Mouse (Mus musculus) cerebellum, postnatal 25 days (tissue): Measurements from ENCODE around the gene Nmb.
A peak's percentile ranks its signal among the peaks of the same experiment; 100 is the strongest.
"Not testable (repeated sequence)": the region's sequence is repeated elsewhere in the genome, so short reads cannot be mapped to it uniquely, and the experiment has no call there.

Experiments
- DNase-seq, 2 experiments: peaks; one replicate each; pipeline ENCODE4 v3.0.0; 2021; ENCODE audit warnings: mixed read lengths in 2 of 2

Nmb gene

DNA sequence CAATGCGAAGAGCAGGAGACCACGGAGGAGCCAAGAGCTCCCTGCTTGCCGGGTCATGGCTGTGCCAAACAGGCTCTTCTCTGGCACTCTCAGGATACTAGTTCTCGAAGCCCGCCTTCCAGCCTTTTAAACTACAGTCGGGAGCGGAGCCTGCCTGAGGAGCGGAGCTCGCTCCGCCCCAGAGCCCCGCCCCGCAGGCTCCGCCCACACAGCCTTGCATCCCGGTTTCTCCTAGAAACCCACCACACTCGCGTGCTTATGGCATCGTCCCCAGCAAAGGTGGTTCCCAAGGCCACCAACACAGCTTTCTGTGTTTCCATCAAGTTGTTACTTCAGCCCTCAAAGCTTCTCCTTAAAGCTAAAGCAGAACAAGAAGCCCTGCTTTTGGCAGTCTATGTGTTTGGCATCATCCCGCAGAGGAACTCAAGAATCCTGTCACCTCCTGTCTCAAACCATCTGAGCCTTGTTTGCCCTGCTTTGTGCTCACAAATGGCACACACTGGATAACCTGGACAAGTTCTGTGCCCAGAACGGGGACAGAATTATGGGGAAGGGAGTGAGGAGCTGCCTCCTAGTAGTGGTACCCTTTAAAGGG is at the start of gene Nmb:
TSS of gene Nmb (minus strand) at position 156 of the 595 bp plus-strand sequence.
- peak; percentile 70 to 79 for DNase-seq

DNA sequence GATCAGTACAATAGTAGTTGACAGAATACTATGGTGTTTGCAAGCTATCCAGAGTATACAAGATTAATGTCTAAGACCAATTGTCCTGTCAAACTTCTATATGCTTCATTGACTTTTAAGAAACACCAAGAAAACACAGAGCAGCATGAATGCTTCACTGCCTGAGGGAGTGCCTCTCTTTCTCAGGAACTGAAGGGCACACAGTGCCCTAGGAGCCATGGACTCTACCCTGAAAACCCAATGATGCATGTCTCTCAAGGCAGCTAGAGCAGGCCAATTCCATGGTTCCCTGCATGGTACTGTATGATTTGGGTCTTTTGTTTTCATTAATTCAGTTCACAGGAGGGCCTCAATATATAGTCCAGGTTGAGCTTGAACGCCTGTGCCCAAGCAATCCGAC is 49.4 kb upstream of the Nmb start:
- no peak for DNase-seq

DNA sequence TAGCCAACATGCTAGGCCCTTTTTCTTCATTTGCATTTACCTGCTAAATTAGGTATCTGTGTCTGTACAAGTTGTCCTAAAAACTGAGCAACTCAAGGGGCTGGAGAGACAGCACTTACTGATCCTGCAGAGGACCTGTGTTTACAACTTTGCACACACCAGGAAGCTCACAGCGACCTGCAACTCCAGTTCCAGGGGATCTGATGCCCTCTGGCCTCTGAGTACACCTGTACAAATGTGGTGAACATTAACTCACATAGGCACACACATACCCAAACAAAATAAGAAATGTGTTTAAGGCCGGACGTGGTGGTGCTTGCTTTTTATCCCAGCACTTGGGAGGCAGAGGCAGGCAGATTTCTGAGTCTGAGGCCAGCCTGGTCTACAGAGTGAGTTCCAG is 47.3 kb upstream of the Nmb start:
- no peak for DNase-seq

DNA sequence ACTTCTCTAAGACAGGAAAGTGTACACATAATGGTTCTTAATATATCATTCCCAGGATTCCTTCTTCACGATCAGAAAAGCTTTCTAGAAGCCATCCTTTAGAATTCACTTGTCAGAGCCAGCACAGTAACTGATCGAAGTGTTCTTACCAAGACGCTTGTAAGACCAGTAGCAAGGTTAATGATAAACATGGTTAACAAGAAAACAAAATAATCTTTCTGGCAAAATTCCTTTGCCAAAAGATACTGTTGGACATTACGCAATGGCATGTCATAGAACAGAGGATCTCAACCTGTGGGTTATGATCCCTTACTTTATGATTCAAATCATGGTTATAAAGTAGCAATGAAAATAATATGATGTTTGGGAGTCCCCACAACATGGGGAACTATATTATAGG is 46.6 kb upstream of the Nmb start:
- DNase-seq: no peak

DNA sequence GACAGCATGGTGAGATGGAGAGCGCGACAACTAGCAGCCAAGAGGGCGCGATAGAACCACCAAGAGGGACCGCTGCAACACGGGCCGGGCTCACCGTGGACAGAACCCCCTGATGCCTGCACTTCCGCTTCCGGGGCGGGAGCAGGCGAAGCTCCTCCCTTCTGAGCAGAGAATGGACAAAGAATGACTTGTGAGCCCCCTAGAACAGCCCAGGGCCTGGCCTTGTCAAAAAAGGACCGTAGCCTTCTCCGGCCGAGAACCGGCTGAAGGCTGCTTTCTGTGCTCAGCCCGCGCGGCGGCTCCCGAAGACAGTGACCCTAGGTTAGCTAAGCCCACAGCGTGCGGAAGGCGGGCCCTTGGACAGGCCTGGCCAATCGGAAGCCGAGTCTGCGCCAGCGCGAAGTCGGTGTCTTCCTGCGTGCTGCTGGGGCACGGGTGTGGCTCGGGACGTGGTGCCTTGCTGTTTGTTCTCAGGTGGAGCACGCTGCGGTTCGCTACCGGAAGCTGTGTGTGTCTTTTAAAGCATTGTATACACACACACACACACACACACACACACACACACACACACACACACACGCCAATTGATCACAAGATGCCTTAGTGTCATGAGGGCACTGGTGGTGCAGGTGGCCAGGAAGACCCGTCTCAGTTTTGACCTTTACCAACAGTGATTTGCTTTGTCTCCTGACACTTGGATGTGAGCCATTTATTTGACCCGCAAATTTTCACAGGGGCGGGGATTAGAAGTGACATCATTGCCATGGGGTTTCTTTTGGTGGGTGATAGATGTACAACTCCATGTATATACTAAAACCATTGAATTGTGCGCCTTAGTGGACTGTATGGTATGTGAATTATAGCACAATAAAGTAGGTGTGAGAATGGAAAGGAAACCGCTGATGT is 42.8 kb upstream of the Nmb start, which contains the start of gene Sec11a:
TSS of gene Sec11a (minus strand) at position 336 of the 906 bp plus-strand sequence.
- peak; percentile 97 to 98 for DNase-seq

DNA sequence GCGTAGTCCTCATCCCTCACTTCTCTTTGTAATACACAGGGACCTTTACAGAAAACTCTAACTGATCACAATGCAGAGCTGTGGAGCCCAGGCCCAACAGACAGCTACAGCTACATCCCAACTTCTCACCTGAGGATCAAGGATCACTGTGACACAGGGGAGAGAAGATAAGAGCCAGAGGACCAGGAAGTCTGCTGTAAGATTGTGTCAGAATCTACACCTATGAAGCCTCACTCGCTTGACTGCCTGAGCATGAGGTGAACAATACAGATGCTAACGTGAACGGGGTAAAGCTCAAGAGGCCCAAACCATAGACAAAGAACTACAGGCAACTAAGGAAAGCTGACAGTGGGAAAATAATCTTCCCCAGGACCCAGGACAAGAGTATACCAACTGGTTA is 34.9 kb upstream of the Nmb start:
- no peak for DNase-seq

DNA sequence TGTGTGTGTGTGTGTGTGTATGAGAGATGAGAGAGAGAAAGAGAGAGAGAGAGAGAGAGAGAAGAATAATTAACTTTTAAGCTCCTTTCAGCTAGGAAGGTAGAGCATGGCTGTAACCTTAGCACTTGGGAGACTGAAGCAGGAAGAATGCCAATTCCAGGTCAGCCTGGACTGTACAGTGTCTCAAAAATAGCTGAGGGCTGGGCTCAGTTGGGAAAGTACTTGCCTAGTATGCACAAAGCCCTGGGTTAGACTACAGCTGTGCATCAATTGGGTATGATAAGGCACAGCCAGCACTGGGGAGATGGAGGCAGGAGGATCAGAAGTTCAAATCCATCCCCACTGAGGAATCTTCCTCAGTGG is 32.4 kb upstream of the Nmb start:
- not testable (repeated sequence) for DNase-seq

DNA sequence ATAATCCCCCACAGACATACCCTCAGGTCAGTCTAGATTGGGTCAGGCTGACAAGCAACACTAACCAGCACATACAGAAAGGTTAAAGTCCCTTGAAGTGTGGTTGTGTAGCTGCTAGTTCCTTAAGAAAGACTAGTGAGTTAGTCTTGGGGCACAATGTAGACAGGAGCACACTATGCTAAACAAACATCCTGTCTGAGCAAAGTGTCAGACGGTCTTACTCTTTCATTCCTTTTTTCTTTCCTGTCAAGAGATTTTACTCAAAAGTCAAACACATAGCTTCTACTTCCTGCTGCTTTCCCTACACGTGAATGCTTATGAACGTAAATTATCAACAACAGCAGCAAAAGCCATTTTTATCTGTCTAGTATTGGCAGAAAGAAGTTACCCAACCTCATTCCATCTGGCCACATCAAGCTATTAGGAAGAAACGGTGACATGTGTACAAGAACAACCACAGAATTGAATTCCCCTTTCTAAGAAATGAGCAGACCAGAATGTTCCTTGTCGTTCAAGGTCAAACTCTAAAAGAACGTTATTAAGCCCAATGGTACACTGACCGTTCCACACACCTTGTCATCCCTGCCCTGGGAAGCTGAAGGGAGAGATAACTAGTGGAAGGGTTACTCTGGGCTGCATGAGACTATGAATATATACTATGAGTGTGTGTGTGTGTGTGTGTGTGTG is 31.9 kb upstream of the Nmb start:
- DNase-seq: not testable (repeated sequence)

DNA sequence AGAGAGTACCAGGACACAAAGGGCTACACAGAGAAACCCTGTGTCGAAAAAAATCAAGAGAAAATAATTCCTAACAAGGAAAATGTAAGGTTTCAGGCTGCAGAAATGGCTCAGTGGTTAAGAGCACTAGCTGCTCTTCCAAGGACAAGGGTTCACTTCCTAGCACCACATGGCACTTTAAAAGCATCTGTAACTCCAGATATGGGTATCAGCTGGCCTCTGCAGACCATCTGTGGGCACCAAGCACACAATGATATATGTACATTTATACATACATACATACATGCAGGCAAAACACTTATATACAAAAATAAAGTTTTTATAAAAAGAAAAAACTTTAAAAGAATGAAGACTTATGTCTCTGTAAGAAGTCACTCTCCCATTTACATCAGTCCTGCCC is 31.0 kb upstream of the Nmb start:
- DNase-seq: no peak

DNA sequence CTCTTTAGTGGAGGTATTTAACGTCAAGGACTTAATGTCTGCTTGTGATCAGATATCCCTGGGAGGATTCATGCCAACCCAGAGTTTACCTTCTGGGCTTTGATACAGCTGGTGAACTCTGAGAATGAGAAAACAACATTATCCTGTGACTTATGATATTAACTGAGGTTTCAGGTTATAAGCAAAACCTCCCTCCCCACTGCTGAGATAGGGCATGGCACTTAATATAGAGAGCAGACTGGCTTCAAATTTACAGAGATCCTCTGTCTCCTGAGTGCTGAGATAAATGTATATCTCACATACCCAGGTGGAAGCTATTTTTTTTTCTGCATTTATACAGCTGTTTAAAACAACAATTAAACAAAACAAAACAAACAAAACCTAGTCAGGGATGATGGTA is 27.9 kb upstream of the Nmb start:
- no peak for DNase-seq

DNA sequence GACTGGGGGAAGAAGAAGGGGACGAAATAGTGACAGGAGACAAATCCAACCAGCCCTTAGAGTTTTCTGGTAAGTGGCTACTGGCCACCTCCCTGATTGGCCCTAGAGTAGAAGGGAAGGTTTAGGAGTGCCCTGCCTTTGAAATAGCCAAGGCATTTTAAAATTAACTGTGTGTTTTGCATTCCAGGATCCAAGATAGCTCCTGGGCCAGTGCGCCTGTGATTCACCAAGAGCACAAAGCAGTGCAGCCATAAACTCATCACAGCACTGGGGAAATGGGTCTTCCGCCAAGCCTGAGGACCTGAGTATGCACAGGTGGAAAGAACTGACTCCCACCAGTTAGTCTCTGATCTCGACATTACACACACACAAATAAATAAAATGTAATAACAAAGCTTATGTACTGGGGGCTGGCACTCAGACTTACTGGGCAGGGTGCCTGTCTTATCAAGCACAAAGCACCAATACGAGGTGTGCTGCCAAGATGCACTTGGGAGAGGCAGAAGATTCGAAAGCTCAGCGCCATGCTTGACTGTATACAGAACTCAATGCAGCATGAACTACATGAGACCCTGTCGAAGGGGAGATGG is 26.8 kb upstream of the Nmb start:
- peak; percentile 11 to 12 for DNase-seq

DNA sequence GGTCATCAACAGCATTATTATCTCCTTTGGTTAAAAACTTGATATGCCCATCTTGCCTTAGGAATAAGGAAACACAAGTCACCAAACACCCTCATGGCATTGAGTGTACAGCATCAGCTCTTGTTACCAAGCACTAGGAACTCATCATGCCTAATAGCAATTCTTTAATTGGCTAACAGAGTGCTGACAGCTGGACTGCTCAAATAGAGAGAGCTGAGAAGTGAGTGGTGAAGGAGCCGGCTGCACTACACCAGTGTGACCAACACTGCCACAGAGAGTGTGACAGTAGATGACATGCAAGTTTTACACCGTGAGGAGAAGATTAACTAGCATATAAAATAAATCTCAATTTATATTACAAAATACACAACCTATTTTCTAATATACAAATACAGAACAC is 18.3 kb upstream of the Nmb start:
- DNase-seq: no peak

DNA sequence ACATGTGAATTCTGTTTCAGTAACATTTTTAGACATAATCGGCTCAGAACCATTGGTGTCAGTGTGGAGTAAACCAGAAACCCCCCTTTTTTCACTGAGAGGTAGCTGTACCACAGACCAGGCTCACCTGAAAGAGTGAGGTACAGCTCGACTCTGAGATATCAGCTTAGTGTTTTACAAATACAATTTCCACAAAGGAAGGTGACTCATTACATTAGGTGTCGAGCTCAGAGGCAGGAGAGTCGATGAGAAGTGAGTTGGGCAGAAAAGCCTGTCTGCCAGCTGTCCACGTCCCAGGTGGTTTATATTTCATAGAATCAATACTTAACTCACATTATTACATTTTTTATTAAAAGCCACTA is 14.8 kb upstream of the Nmb start:
- no peak for DNase-seq

DNA sequence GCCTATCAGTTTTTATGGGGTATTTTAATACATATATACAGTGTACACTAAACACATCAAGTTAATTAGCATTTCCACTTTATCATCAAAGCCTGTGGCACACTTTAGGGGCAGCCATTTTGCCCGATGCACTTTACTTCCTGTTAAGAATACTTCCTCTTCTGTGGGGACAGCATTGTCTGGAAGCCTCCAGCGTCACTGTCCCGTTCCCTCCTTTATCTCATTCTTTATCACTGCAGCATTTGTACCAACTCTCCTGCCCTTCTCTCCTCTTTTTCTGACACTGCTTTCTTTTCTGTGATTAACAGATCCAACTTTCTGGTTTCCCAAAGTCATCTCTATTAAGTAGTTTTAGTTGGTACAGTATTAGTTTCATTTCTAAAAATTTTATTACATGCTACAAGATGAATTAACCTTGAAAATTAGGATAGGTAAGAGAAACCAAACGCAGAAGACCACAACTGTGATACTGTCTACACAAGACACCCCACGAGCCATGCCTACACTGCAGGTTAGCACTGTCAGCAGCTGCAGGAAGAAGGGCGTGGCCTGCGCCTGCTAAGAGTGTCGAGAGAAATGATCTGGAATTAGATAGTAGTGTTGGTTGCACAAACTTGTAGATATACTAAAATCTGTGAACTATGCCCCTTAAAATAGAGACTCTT is 14.2 kb upstream of the Nmb start:
- DNase-seq: no peak

DNA sequence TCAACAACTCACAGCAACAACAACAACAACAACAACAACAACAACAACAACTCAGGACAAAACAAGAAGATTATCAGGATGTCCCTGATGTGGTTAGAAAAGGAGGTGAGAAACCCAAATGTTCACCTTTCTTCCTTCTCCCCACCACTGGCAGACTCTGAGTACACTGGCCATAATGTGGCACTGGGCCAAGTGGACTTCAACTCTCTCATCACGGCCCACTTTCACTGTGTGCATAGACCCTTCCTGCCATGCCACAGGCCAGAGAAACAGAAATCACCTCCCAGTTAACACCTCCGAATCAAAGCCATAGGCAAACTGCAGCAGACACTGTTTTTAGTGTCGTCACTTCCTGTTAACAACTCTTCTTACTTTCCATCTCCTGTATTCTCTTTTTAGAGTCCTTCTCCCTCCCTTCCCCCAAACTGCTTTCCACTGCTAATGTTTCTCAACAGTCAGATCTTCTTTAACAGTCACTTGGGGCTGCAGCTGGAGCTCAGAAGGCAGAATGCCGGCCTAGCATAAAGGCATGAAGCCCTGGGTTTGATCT is 13.1 kb upstream of the Nmb start:
- no peak for DNase-seq

DNA sequence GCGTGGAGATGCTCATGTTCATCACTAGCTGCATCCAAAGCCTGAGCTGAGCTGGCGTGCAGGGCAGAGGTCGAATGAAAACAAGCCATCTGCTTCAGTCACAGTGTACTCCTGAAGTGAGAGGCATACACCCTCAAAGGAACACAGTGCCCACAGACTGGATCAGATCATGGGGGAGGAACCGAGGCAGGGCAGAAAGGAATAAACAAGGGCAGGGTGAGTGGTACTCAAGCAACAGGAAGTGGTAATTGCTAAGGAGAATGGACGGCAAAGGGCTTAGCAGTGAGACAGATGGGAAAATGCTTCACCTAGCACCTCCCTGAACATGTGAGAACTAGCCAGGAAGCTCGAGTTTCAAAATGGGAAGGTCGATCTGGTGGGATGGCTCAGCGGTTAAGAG is 7.6 kb upstream of the Nmb start:
- DNase-seq: no peak

DNA sequence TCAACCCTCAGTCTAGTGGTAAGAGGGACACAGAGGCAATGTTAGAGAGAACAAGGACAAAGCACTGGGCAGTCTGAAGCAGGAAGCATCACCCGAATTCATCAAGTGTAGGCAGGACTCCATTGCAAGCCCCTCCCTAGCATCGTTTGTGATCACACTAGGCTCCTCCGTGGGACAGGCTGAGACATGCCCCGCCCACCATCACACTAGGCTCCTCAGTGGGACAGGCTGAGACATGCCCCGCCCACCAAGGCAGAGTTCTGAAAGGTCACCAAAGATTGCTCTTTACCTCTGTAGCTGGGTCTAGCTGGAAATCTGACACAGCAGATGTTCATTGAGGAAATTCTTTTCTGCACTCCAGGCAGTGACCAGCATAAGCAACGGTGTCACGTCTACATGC is 6.2 kb upstream of the Nmb start:
- no peak for DNase-seq

DNA sequence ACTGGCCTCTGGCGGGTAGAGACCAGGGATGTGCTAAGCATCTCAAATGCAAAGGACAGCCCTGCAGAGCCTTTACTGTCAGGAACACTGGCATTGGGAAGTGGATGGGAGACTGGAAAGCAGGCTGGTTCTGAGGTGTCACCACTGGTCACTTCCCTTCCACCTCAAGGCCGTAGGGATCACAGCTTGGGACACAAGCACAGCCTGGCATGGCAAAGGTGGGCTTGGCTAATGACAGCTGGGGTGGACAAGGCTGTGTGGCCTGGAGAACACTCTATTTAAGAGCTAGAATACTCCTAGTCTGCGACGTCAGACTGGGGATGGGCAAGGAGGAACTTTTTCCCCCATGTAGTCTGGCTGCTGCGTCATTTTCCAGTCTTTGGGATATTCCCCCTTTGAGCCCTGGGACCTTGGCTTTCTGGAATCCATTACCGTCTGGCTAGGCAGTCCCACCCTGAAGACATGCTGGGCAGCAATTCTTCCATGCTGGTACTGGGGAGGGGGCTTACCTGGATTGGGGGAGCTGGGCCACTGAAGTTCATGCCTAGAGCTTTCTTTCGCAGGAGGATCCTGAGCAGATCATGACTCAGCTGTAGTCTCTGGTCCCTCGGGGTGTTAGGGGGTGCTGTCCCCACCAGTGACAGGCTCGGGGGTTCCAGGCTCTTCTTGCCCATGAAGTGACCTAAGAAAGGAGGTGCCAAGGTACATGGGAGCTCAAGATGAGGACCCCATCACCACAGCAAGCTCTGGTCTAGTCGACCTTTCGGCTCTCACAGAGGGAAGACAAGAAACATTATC is 1.1 kb downstream of the Nmb start:
- DNase-seq: no peak

DNA sequence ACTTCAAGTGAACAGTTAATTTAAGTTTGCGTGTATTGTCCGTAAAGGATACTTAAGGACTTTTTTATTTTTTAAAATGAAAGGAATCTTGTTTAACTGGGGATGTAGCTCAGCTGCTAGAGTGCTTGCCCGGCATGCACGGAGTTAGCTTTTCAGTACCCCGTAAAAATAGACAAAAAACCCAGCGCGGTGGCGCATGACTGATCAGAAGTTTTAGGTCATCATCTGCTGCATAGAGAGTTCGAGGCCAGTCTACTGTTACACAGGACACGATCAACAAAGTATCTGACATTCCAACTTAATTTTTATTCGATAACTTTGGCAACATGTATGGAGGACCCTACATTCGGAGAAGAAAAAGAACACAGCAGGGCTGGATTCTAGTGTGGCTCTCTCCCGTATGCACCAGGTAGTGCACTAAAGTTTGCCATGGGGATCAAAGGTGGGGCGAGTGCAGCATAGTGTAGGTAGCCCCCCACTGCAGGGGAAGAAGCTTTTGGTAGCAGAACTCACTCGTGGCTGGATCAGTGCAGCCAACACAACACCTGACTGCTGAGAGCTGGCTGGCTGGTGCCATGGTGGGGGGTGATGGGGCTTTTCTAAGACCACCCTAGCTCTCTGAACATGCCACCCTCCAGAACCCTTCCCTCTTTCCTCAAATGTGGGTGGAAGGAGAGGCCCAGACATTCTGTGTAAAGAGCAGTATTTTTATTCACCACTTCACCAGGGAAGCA is 3.2 kb downstream of the Nmb start:
- peak in 1 of 2 experiments; percentile 23 for DNase-seq

DNA sequence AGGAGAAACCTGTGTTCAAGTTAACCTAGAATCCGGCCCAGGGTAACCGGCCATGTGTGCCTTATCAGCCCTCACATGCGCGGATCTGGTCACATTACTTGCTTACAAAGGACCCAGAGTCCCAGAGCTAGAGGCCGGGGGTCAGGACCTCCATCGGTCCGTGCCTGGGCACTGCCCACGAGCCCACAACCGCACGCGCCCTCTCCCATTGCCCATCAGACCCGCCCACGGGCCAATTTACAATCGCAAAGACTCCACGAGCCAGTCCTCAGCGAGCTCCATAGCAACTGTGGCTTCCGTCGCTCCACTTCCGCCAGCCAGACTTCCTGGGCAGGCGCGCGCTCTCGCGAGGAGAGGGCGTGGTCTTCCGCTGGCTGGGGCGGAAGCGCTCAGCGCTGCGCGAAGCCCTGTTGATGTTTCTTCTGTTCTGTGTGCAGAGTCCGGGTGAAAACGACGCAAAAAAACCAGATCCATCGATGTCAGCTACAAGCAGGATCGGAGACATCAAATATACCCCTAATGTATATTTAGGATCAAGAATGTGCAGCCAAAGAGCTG is 3.9 kb downstream of the Nmb start, which contains the start of gene Wdr73:
TSS of gene Wdr73 (minus strand) at position 326 of the 558 bp plus-strand sequence.
- peak; percentile 86 to 92 for DNase-seq

DNA sequence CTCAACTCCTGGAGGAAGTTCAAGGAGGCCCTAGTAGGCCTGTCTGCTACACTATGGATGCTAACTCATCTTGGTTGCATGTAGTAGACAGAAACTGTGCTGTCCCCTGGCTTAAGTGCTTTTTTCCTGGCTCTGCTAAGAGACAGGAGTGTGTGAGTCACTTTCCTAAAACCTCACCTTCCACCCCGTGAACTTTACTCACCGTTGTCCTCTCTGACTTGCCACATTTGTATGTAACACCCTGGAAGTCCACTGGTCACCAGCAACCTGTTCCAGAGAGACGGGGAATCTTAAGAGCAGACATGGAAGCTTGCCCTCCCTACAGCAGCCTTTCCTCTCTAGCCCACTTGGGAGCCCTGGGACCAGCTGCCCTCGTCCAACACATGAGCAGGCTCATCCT is 7.2 kb downstream of the Nmb start:
- DNase-seq: no peak
